Mouse (Mus musculus): ENCODE measurements around the gene Hspbp1.

The Hspbp1 gene

GRCm38 (mm10) chr7:4684632-4685417 is at the start of gene Hspbp1:
Hspbp1 (minus strand) TSS chr7:4685068.
- in situ Hi-C loops (cut with MseI, MboI): no loop called here

DNA sequence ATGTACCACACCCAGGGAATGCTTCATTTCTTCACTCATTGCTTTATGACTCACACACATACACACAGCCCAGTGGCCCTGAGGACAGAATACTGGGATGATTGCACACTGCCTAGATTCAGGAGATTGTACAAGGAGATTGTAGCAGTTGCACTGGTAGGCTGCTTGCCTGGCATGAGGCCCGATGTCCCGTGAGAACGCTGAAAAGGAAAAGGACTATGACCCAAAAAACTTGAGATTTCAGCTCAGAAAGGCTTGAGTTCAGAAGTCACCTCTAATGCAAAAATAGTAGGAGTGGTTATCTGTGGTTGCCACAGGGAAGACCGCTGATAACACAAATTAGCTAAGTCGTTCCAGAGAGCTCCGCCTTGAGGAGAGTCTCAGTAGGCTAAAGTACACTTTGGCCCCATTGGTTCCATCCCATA is 48.1 kb upstream of the Hspbp1 start:
- in situ Hi-C loops (cut with MseI, MboI): no loop called here

DNA sequence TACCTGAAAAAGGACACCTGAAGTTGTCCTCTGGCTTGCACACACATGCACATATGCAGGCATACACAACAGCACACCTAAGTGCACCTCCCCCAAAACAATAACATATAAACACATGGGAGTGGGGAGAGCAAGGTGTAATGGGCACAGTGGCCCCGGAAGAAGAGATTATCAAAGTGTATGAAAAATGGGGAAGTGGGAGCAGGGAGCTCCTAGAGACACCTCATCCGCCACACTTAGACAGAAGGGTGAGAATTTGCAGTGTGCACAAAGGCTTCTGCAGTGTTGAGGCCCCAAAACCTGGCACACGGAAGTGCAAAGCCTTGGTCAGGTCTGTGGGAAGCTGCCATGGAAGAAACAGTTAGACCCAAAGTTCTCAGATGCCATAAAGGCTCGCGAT is 46.2 kb upstream of the Hspbp1 start:
- in situ Hi-C loops (cut with MseI, MboI): no loop called here

DNA sequence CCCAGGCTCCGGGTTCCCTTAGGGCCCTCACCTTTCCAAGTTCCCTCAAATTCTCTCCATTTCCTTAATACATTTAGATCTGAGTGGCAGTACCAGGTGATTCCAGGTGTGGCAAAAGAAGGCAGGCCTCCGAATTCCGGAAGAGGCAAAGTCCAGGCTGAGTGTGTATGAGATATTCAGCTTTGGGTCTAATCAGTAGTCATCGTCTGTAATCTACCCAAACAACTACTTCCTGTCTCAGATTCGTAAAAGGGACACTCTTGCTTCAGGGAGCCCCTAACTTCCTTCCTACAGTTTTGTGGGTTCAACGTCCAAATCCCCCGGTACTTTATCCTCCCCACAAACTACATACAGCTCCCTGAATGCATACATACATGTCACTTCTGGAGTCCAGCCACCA is 40.3 kb upstream of the Hspbp1 start, which contains the start of gene Tmem150b:
Tmem150b (minus strand) TSS at position 81 of the 400 bp plus-strand sequence.
- in situ Hi-C loops (cut with MseI, MboI): no loop called here

DNA sequence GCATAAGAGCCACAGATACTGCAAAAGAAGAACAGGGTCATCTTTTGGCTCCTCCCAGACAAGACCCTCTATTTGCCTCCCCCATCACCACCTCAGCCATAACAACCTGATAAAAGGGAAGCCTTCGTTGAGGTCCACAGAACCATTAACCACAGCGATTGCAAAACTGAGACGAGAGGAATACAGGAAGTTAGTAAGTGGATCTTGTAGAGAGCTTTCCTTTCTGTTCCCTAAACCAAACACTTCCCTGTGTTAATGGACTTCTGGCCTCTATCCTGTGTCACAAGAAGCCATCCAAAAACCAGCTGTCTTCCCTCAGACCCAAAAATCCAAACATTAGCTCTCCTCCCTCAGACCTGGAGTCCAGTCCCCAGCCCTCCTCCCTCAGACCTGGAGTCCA is 39.5 kb upstream of the Hspbp1 start:
- in situ Hi-C loops (cut with MseI, MboI): no loop called here

- in situ Hi-C loops (cut with MseI, MboI): no loop called here
Observed at GRCm38 (mm10) chr7:4723508-4723907, 38.6 kb upstream of the Hspbp1 start.

DNA sequence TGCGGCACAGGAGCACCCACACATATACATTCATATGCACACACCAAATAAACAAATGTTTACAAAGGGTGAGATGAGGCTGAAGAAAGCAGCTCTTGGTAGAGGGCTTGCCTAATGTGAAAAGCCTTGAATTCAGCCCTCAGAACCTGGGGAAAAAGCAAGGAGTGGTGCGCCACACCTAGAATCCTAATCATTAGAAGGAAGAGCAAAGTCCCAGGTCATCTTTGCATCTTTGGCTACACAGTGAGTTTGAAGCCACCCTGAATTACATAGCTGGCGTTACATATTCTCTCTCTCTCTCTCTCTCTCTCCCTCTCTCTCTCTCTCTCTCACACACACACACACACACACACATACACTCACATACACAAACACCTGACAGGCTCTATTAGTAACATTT is 34.4 kb upstream of the Hspbp1 start:
- in situ Hi-C loops (cut with MseI, MboI): no loop called here

DNA sequence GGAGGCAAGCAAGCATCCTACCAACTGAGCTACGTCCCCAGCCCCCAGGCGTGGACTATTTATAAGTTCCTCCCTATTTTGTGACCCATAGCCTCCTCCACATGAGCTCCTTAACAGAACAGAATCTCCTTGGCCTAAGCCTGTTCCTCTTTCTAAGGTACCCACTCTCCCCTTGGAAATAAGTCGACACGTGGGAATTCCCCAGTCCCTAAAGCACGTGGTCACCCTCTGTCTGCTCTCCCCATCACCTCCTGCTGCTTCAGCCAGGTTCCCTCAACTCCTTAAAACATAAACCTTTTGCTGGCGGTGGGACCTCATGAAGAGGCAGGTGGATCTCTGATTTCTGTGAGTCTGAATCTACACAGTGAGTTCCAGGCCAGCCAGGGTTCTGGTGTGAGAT is 32.1 kb upstream of the Hspbp1 start:
- in situ Hi-C loops (cut with MseI, MboI): no loop called here

DNA sequence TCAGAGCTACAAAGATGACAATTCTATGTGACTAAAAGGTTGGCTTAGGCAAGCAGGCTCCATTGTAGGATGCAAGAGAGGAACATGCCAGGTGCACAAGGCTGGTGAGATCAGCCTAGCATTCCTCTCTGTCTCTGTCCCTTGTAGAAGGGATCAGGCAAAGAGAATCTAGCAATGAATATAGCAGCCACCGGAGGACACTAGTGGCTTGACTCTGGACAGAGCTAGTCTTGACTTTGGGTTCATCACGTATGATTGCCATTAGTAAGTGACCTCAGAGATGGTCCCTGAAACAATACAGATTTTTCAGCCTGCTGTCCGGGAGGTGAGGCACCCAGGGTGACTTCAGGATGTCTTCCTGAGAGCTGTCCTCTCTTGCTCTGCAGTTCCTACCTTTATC is 27.7 kb upstream of the Hspbp1 start:
- in situ Hi-C loops (cut with MseI, MboI): no loop called here

DNA sequence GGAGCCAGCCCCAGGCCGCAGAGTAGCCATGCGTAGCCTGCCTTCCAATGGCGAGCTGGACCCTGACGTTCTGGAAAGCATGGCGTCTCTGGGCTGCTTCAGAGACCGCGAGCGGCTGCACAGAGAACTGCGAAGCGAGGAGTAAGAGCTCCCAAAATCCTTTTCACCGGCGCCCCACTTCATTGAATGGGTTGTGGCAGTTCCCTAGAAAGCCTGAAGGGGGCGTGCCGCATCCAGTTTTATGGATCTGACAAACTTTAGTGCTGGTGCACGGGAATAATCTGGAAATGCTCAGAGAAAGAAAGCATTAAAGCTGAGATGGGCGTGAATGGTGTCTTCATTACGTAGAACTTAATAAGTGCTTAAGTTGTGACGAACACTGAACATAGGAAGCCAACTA is 20.2 kb upstream of the Hspbp1 start:
- in situ Hi-C loops (cut with MseI, MboI): no loop called here

- in situ Hi-C loops (cut with MseI, MboI): no loop called here
Observed at GRCm38 (mm10) chr7:4703195-4703594, 18.3 kb upstream of the Hspbp1 start.

- in situ Hi-C loops (cut with MseI, MboI): no loop called here
Observed at GRCm38 (mm10) chr7:4702334-4702733, 17.5 kb upstream of the Hspbp1 start.

DNA sequence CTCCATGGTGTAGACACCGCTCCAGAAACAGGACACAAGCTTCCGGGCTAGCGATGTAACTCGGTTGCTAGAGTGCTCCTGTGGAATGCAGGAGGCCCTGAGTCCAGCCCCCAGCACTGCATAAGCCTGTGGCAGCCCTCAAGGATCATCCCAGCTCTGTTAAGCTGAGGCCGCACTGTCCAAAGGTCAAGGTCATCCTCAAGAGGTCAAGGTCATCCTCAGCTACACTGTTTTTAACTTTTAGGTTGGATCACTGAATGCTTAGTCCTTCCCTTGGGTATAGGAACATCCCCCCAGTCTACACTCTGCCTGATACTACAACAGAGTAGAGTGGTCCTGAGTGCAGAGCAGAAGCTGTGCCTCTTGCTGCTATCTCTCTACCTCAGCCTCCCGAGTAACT is 8.1 kb upstream of the Hspbp1 start:
- in situ Hi-C loops (cut with MseI, MboI): no loop called here

DNA sequence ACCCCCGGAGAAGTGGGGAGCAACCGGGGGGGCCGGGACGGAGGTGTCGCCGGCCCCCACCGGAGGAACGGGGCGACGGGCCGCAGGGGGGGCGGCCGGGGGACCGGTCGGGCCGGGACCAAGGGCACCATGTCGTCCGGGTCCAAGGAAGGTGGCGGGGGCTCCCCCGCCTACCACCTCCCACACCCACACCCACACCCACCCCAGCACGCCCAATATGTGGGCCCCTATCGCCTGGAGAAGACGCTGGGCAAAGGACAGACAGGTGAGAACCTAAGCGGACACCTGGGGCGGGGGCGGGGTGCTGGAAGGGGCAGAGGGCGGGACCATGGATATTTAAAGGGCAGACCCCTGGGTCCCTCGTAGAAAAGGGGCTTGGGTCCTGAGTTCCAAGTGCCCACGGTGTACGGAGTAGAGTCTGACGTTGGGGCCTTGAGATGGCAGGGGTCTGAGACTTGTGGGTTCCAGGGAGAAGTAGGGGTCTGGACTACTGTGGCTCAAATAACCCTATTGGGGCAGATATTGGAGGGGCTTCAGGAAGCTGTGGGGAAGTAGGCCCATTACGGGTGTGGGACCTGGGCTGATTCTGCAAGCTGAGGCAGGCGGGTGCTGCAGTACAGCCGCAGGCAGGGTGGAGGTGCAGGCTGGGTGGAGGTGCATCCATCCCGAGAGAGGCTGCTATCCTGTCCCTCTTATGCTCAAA is 6.2 kb upstream of the Hspbp1 start:
- in situ Hi-C loops (cut with MseI, MboI): no loop called here

DNA sequence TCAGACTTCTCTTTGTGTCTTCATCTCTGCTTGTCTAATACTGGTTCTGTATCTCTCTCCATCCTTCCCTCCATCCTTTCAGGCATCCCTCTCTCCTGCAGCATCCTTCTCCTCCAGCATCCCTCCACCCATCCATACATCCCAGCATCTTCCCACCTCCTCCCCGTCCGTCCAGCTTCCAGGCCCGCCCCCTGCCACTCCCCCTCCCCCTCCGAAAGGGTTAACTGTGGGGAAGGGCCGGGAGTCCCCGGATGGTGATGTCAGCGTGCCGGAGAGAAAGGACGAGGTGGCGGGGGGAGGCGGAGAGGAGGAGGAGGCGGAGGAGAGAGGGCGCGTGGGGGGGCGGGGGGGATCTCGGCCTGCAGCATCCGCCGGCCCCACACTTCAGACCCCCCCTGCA is 5.5 kb upstream of the Hspbp1 start, which contains the start of gene Brsk1:
Brsk1 (plus strand) TSS at position 218 of the 400 bp plus-strand sequence.
- in situ Hi-C loops (cut with MseI, MboI): no loop called here

DNA sequence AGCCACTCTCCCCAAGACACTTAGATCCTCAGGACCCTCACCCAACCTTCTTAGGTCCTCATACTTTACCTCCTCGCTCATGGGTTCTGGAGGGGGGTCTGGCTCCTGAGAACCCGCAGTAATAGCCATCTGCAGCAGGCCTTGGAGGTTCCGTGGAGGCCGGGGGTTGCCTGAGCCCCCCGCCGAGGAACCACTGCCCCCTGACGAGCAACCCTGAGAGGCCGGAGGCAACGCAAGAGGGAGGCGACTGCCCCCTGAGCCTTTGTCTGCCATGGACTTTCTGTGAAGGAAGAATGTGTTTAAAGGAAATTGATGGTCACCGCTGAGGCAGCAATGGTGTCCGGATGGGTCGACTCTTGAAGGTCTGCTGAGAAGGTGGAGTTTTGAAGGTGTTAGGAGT is 665 bp downstream of the Hspbp1 start:
- in situ Hi-C loops (cut with MseI, MboI): no loop called here

GRCm38 (mm10) chr7:4683307-4683706 is 1.6 kb downstream of the Hspbp1 start:
- in situ Hi-C loops (cut with MseI, MboI): no loop called here

DNA sequence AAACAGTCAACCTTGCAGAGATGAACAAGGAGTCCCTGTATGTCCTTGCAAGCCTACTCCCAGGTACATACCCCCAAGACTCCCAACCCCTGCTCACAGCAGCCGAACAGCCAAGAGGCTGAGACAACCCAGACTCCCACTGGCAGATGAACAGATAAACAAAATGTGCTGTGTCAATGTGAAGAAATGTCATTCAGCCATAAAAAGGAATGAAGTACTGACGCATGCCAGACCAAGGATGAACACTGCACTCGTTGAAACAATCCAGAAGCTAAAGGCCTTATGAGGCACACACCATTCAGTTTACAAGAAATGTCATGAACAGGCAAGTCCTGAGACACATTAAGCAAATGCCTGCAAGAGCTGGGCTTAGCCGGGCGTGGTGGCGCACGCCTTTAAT is 9.7 kb downstream of the Hspbp1 start:
- in situ Hi-C loops (cut with MseI, MboI): no loop called here

DNA sequence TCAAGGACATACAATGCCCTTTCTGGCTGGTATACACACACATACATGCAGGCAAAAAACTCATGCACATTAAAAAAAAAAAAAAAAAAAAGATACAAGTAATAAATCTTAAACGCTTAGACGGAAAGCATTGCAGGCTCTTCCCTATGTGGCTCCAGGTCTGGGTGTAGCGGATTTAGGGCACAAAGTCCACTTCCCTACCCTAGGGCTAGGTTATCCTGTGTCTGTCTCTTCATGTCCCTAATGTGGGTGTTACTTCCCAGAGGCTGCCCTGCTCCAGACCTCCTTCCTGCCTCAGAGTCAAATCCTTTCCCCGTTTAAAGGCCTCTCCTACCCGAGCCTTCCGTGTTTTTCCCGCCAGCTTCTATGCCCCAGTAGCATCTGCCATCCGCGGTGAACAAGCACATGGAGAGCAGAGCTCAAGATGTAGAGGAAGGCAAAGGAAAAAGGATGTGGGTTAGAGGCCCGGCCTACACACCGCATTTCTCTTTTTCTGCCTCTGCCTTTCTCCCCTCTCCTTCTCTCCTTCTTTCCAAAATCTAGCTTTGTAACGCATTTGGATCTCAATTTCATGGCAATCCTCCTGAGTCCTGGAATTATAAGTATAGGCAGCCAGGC is 10.6 kb downstream of the Hspbp1 start:
- in situ Hi-C loops (cut with MseI, MboI): no loop called here

DNA sequence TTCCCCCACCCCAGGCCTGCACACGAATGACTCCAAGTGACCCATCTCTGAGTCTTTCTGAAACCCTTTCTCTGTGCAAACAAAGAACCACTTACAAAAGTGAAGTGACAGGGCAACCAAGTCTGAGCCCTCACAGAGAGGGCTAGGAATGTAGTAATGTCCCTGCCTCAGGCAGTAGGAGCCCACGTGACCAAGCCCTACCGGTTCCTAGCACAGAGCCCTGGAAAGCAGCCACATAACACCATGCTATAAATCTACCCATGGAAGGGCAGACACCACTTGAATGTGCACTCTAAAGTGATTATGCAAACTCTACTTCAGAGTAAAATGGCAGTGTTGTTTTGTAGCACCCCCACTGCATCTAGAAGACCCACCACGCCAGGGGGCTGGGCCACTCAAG is 12.9 kb downstream of the Hspbp1 start:
- in situ Hi-C loops (cut with MseI, MboI): no loop called here

DNA sequence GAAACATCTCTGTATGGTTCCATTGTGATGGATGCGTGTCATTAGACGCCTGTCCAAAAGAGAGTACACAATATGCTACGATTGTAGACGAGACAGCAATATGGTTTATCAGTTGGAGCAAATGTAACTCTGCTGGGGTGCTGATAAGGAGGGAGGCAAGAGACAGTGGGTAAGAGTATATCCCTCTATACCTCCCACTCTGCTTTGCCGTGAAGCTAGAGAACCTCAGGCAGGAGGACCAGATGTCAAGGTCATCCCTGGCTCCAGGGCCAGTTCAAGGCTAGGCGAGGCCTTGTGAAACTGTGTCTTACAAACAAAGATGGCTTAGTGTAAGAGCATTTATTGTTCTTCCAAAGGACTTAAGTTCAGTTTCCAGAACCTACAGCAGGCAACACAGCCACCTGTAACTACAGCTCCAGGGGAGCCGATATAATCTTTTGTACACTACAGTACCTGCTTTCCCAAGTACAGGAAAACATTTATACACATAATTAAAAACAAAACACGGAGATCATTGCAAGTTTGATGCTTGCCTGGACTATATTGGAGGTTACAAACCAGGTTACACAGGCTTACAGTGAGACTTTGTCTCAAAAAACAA is 14.1 kb downstream of the Hspbp1 start:
- in situ Hi-C loops (cut with MseI, MboI): no loop called here

GRCm38 (mm10) chr7:4669156-4669555 is 15.7 kb downstream of the Hspbp1 start:
- in situ Hi-C loops (cut with MseI, MboI): no loop called here

Measured in mouse trophoblast stem cell (cell line).